Mouse (Mus musculus) liver (tissue): ENCODE measurements around the gene Sectm1a.
"Not testable (repeated sequence)": the region's sequence is repeated elsewhere in the genome, so short reads cannot be mapped to it uniquely, and the experiment has no call there.

ENCODE experiments used
- DNase-seq: peaks from one replicate; pipeline ENCODE4 v3.0.0-alpha.2; 2020; ENCODE audit warnings: mixed read lengths

Gene Sectm1a

GRCm38 (mm10) chr11:121081120-121081519, at the start of gene Sectm1a:
Gene Sectm1a (minus strand): TSS chr11:121081220.
- no peak for DNase-seq

- DNase-seq, result no peak
Observed at GRCm38 (mm10) chr11:121129616-121130015, 48.6 kb upstream of the Sectm1a start.

GRCm38 (mm10) chr11:121127441-121127840, 46.4 kb upstream of the Sectm1a start:
- no peak for DNase-seq

- no peak for DNase-seq
Observed at GRCm38 (mm10) chr11:121126395-121126794, 45.4 kb upstream of the Sectm1a start.

GRCm38 (mm10) chr11:121125522-121126172, 44.6 kb upstream of the Sectm1a start:
- DNase-seq, result no peak

GRCm38 (mm10) chr11:121123438-121123837, 42.4 kb upstream of the Sectm1a start:
- DNase-seq, result no peak

- DNase-seq, result no peak
Observed at GRCm38 (mm10) chr11:121122024-121122670, 41.1 kb upstream of the Sectm1a start.

- no peak for DNase-seq
Observed at GRCm38 (mm10) chr11:121121151-121121550, 40.1 kb upstream of the Sectm1a start.

GRCm38 (mm10) chr11:121118577-121118976, 37.6 kb upstream of the Sectm1a start, which contains the start of gene Tex19.2:
Gene Tex19.2 (minus strand): TSS chr11:121118677.
- DNase-seq, result no peak

GRCm38 (mm10) chr11:121118106-121118505, 37.1 kb upstream of the Sectm1a start:
- DNase-seq, result peak; percentile 26

- DNase-seq, result no peak
Observed at GRCm38 (mm10) chr11:121112091-121112775, 31.2 kb upstream of the Sectm1a start.

- no peak for DNase-seq
Observed at GRCm38 (mm10) chr11:121111601-121112000, 30.6 kb upstream of the Sectm1a start.

- DNase-seq, result no peak
Observed at GRCm38 (mm10) chr11:121111051-121111450, 30.0 kb upstream of the Sectm1a start.

- peak; percentile 50 for DNase-seq
Observed at GRCm38 (mm10) chr11:121109986-121110385, 29.0 kb upstream of the Sectm1a start.

GRCm38 (mm10) chr11:121108061-121108460, 27.0 kb upstream of the Sectm1a start:
- no peak for DNase-seq

GRCm38 (mm10) chr11:121107242-121107641, 26.2 kb upstream of the Sectm1a start:
- DNase-seq, result not testable (repeated sequence)

GRCm38 (mm10) chr11:121101124-121101805, 20.2 kb upstream of the Sectm1a start:
- DNase-seq, result no peak

GRCm38 (mm10) chr11:121100692-121101091, 19.7 kb upstream of the Sectm1a start:
- DNase-seq, result no peak

GRCm38 (mm10) chr11:121099762-121100161, 18.7 kb upstream of the Sectm1a start:
- no peak for DNase-seq

- DNase-seq, result no peak
Observed at GRCm38 (mm10) chr11:121092606-121093585, 11.9 kb upstream of the Sectm1a start.

- no peak for DNase-seq
Observed at GRCm38 (mm10) chr11:121090943-121091342, 9.9 kb upstream of the Sectm1a start.
